In genomic region chr2:159096667-159097066, GRCm38 (mm10) we compare ENCODE assay signal across 11 mouse cellular contexts.
DNase-seq lines count a peak whose midpoint lies in the region; ATAC-seq lines count a peak whose summit lies in the region.
"Had no signal": no experiment of that assay in that cellular context is flagged by ENCODE, and none has a peak within 500 bp of the region (broad histone marks: within the 10 kb centered on the region; RNA-seq: fewer than 3 reads in every experiment).

No protein-coding gene starts in this region.

- H3K4me1 ChIP-seq in midbrain, embryonic 10.5 days: peaks cover 7% of the 10 kb centered on the region
- H3K4me1 ChIP-seq in midbrain, embryonic 11.5 days (ENCODE audit: control insufficient read depth, insufficient read depth, low read length): no peaks in the 10 kb centered on the region
- H3K4me1 ChIP-seq in limb, embryonic 10.5 days: peaks cover 12% of the 10 kb centered on the region
- H3K4me1 ChIP-seq in stomach, embryonic 16.5 days (ENCODE audit: control insufficient read depth, insufficient read depth, low read length): no peaks in the 10 kb centered on the region
- no peaks in the 10 kb centered on the region; the same call in 1 of the 2 replicates for H3K4me1 ChIP-seq in hindbrain, embryonic 13.5 days (replicated peaks)
- H3K4me1 ChIP-seq in hindbrain, embryonic 14.5 days (replicated peaks; ENCODE audit: control insufficient read depth, insufficient read depth, low read length): no peaks in the 10 kb centered on the region

- no peak overlapping the region for H3K9ac ChIP-seq in midbrain, embryonic 11.5 days (ENCODE audit: low read length)
- H3K9ac ChIP-seq in stomach, embryonic 16.5 days (ENCODE audit: low read length): no peak overlapping the region
- H3K9ac ChIP-seq in hindbrain, embryonic 13.5 days: no peak overlapping the region
- no peak overlapping the region for H3K9ac ChIP-seq in hindbrain, embryonic 14.5 days
- H3K9ac ChIP-seq: midbrain, embryonic 12.5 days had no signal

- WGBS in midbrain, embryonic 10.5 days: 59% methylated on average over 2 of the region's 2 CpGs
- WGBS in midbrain, embryonic 11.5 days: 45% methylated on average over 2 of the region's 2 CpGs
- WGBS in limb, embryonic 10.5 days: 21% methylated on average over 2 of the region's 2 CpGs
- 32% methylated on average over 2 of the region's 2 CpGs for WGBS in stomach, embryonic 16.5 days
- WGBS in hindbrain, embryonic 13.5 days: 43% methylated on average over 2 of the region's 2 CpGs
- WGBS in hindbrain, embryonic 14.5 days: 43% methylated on average over 2 of the region's 2 CpGs

- no peaks in the 10 kb centered on the region for H3K9me3 ChIP-seq in midbrain, embryonic 10.5 days (replicated peaks)
- no peaks in the 10 kb centered on the region for H3K9me3 ChIP-seq in midbrain, embryonic 11.5 days (ENCODE audit: control insufficient read depth, low read length)
- H3K9me3 ChIP-seq in limb, embryonic 10.5 days (replicated peaks): no peaks in the 10 kb centered on the region
- no peaks in the 10 kb centered on the region for H3K9me3 ChIP-seq in stomach, embryonic 16.5 days (replicated peaks; ENCODE audit: control insufficient read depth, low read length)
- H3K9me3 ChIP-seq in hindbrain, embryonic 13.5 days: no peaks in the 10 kb centered on the region
- no peaks in the 10 kb centered on the region for H3K9me3 ChIP-seq in hindbrain, embryonic 14.5 days (ENCODE audit: control insufficient read depth, low read length)
- H3K9me3 ChIP-seq: midbrain, embryonic 12.5 days had no signal

- no peaks in the 10 kb centered on the region for H3K27me3 ChIP-seq in midbrain, embryonic 10.5 days (ENCODE audit: low read depth, poor library complexity, severe bottlenecking)
- no peaks in the 10 kb centered on the region for H3K27me3 ChIP-seq in midbrain, embryonic 11.5 days (ENCODE audit: control insufficient read depth, insufficient read depth, low read length)
- H3K27me3 ChIP-seq in limb, embryonic 10.5 days (ENCODE audit: low read depth, poor library complexity, severe bottlenecking): no peaks in the 10 kb centered on the region
- H3K27me3 ChIP-seq in stomach, embryonic 16.5 days (ENCODE audit: control insufficient read depth, insufficient read depth, low read length): no peaks in the 10 kb centered on the region
- H3K27me3 ChIP-seq in hindbrain, embryonic 13.5 days: peaks cover 8% of the 10 kb centered on the region; the same call in 1 of the 2 replicates
- no peaks in the 10 kb centered on the region; the same call in 1 of the 2 replicates for H3K27me3 ChIP-seq in hindbrain, embryonic 14.5 days (ENCODE audit: control insufficient read depth, insufficient read depth, low read length)
- H3K27me3 ChIP-seq: midbrain, embryonic 12.5 days had no signal

- intact Hi-C loops in heart, postnatal 25 days (cut with DNase I): no loop called here

- H3K27ac ChIP-seq in midbrain, embryonic 10.5 days (replicated peaks): 0 out of 2 replicates have a peak overlapping the region, but pooled peaks have one; percentile 28
- no peak overlapping the region for H3K27ac ChIP-seq in midbrain, embryonic 11.5 days (ENCODE audit: low read depth, low read length)
- peak overlapping the region; percentile 30; the same call in 1 of the 2 replicates for H3K27ac ChIP-seq in limb, embryonic 10.5 days
- no peak overlapping the region for H3K27ac ChIP-seq in stomach, embryonic 16.5 days (ENCODE audit: low read length)
- no peak overlapping the region for H3K27ac ChIP-seq in hindbrain, embryonic 13.5 days
- no peak overlapping the region for H3K27ac ChIP-seq in hindbrain, embryonic 14.5 days
- H3K27ac ChIP-seq: hindbrain, postnatal 0 days; midbrain, embryonic 12.5 days had no signal

- no peak overlapping the region for H3K4me3 ChIP-seq in midbrain, embryonic 10.5 days
- no peak overlapping the region for H3K4me3 ChIP-seq in midbrain, embryonic 11.5 days (ENCODE audit: low read depth, low read length)
- no peak overlapping the region for H3K4me3 ChIP-seq in limb, embryonic 10.5 days
- H3K4me3 ChIP-seq in stomach, embryonic 16.5 days (replicated peaks; ENCODE audit: low read length): no peak overlapping the region
- no peak overlapping the region for H3K4me3 ChIP-seq in hindbrain, embryonic 13.5 days
- no peak overlapping the region for H3K4me3 ChIP-seq in hindbrain, embryonic 14.5 days (replicated peaks; ENCODE audit: low read length)
- H3K4me3 ChIP-seq: midbrain, embryonic 12.5 days had no signal

- no peak overlapping the region for H3K4me2 ChIP-seq in midbrain, embryonic 11.5 days
- H3K4me2 ChIP-seq in stomach, embryonic 16.5 days (ENCODE audit: low read depth, low read length): no peak overlapping the region
- H3K4me2 ChIP-seq in hindbrain, embryonic 13.5 days: no peak overlapping the region
- H3K4me2 ChIP-seq in hindbrain, embryonic 14.5 days (replicated peaks): no peak overlapping the region
- H3K4me2 ChIP-seq: midbrain, embryonic 12.5 days had no signal

- no peaks in the 10 kb centered on the region for H3K36me3 ChIP-seq in midbrain, embryonic 10.5 days
- H3K36me3 ChIP-seq in midbrain, embryonic 11.5 days (ENCODE audit: control insufficient read depth, insufficient read depth, low read length): no peaks in the 10 kb centered on the region
- no peaks in the 10 kb centered on the region for H3K36me3 ChIP-seq in limb, embryonic 10.5 days
- H3K36me3 ChIP-seq in stomach, embryonic 16.5 days (ENCODE audit: control insufficient read depth, insufficient read depth, low read length): no peaks in the 10 kb centered on the region
- no peaks in the 10 kb centered on the region for H3K36me3 ChIP-seq in hindbrain, embryonic 13.5 days
- no peaks in the 10 kb centered on the region for H3K36me3 ChIP-seq in hindbrain, embryonic 14.5 days (replicated peaks; ENCODE audit: control insufficient read depth, insufficient read depth)
- H3K36me3 ChIP-seq: midbrain, embryonic 12.5 days had no signal

- ATAC-seq in midbrain, embryonic 11.5 days (ENCODE audit: low FRiP score): no peak
- peak; percentile 64 for ATAC-seq in stomach, embryonic 16.5 days (ENCODE audit: insufficient read depth, low FRiP score)
- ATAC-seq in inflammation-experienced regulatory T-cells, adult 6 months: no peak
- no peak for ATAC-seq in hindbrain, embryonic 13.5 days (ENCODE audit: low FRiP score)
- ATAC-seq in hindbrain, embryonic 14.5 days (ENCODE audit: low FRiP score): no peak
- ATAC-seq: hindbrain, postnatal 0 days had no signal

- DNase-seq in midbrain, embryonic 10.5 days (ENCODE audit: low spot score): no peak
- no peak for DNase-seq in midbrain, embryonic 11.5 days (ENCODE audit: low spot score, missing footprints)
- peak; percentile 8 for DNase-seq in heart, postnatal 25 days (ENCODE audit: low spot score)
- peak; percentile 41 for DNase-seq in limb, embryonic 10.5 days (ENCODE audit: low spot score)
- DNase-seq in hindbrain, embryonic 14.5 days (ENCODE audit: low spot score): no peak
- DNase-seq: cerebellum, adult 18-20 months had no signal

Comparison
In these comparisons a context has a peak if more than half of its experiments do, and no peak if none do; other contexts are left out.
1. H3K27ac ChIP-seq: peak in midbrain, embryonic 10.5 days (single experiment) and limb, embryonic 10.5 days (single experiment); none in midbrain, embryonic 11.5 days (single experiment), stomach, embryonic 16.5 days (single experiment), hindbrain, embryonic 13.5 days (single experiment) and hindbrain, embryonic 14.5 days (single experiment).
2. DNase-seq: peak in heart, postnatal 25 days (single experiment) and limb, embryonic 10.5 days (single experiment); none in midbrain, embryonic 10.5 days (single experiment), midbrain, embryonic 11.5 days (single experiment) and hindbrain, embryonic 14.5 days (single experiment).